Mouse (Mus musculus) kidney, adult 8-10 months (tissue): ENCODE data around the gene Tubd1.

ENCODE experiments used
- DNase-seq, 2 experiments: peaks; one replicate each; pipeline ENCODE4 v3.0.0; 2022

Tubd1 gene

DNA sequence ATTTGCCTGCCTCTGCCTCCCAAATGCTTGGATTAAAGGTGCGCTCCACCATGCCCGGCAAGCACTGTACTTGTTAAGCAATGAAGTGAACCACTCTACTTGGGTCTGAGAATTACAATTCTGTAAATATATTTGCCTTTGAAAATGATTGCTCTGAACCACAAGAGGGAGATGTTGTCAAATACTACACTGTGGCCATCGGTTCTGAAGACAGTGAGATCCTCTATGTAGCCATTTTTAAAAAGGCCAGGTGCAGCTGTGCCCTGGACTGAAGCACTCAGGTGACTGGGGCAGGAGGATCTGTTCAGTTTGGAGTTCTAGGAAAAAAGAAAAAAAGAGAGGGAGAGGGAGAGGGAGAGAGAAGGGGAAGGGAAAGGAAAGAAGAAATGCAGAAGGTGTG is 23.6 kb downstream of the Tubd1 start:
- no peak for DNase-seq

DNA sequence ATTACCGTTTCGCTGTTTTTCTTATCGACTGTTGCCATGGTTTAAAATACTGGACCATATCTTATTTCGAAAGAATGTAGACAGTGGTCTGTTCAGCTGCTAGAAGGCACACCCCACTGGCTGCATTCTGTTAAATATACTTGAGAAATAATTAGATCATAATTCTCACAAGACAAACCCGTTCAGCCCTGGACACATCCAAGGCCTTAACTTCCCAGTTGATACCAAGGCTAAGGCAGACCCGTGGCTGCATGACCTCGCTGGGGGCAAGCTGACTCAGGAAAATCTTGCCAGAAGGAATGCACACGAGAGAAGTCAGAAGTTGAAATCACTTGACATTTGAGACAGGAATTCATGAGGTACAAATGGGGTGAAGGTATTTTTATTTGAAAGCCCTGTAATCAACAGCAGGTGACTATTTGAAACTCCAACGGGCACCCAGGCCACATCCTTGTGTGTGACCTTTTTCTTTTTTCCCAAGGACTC is 25.5 kb downstream of the Tubd1 start:
- peak in 1 of 2 experiments; percentile 50 for DNase-seq

DNA sequence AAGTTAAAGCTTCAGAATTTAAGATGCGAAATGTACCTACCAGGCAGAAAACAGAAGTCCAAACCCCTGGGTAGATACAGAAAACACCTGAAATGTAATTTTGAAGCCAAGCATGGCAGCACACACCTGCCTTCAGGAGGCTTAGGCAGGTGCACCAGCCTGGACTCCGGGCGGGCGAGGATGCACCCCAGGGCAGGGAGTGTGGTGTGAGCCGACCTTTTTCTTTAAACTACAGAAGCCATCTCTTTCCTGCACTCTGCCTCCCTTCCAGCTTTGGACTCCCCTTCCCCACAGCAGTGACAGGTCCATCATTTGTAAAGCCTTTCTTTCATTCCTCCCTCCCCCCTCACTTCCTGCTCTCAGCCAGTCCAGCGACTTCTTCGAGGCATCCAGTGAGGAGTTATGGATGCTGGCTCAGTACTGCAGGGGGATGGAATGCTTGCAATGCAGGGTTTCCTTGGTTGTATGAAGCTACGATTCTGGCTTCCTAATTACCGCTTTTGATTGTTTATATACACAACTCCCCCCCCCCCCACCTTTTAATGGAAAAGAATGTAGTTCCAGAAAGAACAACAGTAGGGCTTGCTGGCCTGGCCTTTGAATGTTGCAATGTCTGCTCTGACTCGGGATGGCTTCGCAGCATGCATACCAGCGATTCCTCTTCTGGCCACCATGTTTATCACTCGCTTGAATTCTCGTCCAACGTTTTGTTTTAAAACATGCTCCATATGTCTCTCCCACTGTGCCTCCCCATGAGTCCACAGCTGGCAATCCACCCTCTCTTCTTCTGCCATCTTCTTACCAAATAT is 26.5 kb downstream of the Tubd1 start:
- no peak for DNase-seq

GRCm38 (mm10) chr11:86571871-86572270 is 27.1 kb downstream of the Tubd1 start:
- no peak for DNase-seq

DNA sequence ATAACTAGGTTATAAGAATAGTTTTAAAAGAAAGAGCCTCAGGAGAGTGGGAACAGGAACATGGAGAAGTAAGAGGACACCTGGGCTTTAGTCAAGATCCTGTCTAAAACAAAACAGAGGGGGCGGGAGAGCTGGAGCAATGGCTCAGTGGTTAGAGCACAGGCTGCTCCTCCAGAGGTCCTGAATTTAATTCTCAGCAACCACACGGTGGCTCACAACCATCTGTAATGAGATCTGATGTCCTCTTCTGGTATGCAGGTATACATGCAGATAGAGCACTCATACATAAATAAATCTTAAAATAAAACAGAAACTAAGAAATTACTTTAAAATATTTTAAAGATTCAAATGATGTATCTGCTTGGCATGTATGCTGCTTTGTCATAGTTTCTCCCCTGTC is 27.8 kb downstream of the Tubd1 start:
- DNase-seq, result no peak

DNA sequence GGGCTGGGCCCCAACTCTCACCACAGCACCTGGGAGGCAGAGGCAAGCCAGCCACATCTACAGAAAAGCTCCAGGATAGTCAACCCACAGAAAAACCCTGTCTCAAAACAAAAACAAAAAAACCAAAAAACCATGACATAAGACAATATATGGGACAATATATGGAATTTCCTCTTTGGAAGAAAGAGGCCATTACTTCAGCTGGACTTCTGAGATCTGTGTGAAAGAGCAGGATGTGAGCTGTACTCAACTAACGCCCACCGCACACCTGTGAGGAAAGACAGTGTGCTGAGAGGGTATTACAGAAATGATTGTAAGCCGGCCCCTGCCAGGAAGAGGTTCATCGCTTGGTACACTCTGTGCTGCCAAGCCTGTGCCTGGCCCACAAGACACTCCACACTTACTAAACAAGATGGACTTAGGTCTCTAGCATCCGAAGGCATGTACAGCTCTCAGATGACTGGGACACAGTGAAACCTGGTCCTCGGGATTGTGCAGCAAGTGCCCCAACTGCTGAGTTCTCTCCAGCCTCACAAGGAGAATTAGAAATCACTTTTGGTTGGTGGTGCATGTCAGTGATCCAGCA is 28.9 kb downstream of the Tubd1 start:
- DNase-seq, result peak in 1 of 2 experiments; percentile 71

DNA sequence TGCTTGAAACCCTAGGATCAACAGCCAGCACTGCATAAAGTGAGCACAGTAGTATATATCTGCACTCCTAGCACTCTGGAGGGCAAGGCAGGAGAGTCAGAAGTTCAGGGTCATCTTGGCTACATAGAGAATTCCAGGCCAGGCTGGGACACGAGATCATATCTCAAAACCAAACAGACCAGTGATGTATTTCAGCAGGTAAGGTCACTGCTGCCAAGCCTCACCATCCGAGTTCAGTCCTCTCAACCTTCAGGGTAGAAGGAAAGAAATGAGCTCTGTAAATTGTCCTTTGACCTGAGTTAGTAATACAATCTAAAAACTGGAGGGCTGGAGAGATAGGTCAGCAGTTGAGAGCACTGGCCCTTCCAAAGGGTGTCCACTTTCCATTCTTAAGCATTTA is 29.6 kb downstream of the Tubd1 start:
- DNase-seq, result no peak

GRCm38 (mm10) chr11:86575632-86576378 is 31.0 kb downstream of the Tubd1 start:
- DNase-seq, result no peak

- peak; percentile 43 to 49 for DNase-seq
These were observed 32.4 kb downstream of the Tubd1 start for GRCm38 (mm10) chr11:86577231-86577630.

DNA sequence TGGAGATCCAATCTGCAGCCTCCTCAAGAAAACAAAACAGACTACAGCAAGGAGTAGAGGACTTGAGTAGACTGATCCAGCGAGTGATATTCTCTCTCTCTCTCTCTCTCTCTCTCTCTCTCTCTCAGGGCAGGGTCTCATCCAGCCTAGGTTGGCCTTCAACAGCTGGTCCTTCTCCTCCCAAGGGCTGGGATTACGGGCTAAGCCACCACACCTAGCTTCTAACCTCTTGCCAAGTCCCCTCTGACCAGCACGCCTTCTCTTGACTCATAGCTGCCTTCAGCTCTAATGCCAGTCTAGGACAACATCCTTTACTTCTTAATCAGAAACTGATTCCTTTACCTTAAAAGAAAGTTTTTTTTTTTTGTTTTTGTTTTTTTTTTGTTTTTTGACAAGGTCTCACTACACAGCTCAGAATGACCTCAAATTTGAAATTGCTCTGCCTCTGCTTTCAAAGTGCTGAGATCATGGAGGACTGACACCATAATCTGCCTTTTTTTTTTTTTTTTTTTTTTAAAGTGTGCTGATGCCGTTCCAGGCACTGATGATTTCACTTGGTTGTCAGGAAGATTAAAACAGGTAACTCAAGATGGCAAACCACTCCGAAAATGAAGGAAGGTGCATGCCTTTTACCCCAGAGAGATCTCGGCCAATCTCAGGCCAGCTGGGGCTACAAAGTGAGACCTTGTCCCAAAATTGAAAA is 33.5 kb downstream of the Tubd1 start:
- DNase-seq, result no peak

DNA sequence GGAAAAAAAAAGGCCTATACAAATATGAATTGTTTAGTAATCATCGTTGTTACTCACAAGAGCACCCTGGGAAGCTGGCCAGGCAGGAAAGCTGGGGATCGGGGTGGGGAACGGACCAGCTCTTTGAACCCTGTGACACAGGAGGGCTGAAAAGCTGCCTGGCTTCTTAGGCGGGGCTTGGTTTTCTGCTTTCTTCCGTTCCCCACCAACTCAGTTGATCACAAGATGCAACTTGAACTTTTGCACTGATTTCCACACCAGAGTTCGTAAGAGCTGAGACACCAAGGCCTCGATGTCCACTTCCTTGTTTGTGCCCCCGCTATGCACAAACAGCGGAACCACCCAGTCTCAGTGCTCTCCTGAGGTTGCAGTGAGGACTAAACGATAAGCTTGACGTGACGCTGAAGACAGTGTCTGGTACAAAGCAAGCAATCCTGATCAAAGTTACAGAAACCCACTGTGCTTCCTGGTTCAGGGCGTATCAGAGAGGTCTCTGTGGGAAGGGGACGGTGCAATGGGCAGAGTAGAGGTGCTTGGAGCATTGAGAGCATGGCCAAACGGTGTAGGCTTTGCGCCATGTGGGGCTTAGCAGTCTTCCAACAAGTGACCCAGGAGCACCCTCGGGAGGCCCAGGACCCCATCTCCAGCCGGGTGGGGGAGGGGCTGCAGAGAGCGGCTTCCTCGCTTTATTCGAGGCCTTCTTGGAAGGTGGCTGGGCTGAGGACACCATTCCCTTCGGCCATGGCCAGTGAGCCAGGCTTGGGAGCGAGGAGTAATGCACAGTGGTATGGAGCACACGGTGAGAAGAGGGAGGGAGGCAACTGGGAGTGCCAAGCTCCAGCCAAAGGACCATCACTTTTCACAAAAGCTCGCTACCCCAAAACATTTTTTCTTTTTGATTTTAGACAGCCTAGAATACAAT is 34.3 kb downstream of the Tubd1 start:
- peak; percentile 71 to 75 for DNase-seq

DNA sequence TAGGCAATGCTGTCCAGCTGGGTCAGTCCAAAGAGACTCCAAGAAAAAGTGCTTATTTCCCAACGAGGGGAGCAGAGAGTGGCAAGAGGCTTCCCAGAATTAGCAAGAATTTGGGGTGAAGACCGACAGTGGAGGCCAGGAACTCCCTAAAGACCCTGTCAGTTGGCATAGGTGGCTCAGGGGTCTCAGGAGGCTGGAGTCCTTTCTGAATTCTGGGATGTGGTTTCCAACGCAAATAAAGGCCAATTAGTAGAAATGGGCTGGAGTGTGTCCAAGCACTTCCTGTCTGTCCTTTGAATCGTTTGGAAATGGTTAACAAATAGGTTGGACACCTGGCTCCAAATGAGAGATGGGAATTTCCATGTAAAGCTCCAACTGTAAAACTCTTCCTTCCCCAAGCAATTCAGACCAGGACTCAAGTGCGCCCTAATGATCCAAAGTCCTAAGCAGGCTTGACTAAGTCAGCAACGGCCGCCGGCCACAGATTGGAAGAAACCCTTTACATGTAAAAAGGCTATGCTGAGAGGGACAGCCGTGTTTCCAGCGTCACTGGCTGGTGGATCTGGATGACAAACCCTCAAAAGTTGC is 35.0 kb downstream of the Tubd1 start:
- DNase-seq, result peak; percentile 63 to 68

DNA sequence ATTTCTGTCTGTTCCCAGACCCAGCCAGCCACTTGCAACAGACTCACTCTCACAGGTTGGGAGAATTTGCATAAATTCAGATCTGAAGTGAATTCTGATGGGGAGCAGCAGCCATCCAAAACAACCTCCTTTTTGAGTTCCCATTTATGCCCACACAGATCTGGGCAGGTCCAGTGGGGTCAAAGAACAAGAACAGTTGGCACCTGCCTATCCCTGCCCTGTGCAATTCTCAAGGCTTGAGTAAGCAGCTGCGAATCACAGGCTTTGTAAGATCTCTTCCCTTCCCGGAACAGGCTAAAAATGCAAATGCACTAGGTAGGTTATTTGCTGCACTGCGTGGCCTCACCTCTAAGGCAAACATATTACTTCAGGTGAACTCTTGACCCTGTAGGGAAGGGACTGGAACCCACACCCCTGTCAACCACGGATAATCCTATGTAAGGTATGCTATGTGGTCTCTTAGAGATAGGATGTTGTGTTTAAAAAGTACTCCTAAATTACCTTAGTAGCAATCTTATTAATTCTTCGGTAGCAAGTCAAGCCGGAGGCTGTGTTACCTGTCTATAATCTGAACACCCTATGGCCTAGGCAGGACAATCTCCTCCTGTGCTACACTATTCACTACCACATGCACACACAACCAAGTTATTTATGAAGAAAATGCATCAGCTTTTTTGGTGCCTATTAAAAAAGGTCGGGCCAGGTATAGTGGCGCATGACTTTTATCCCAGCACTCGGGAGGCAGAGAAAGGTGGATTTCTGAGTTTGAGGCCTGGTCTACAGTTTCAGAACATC is 35.7 kb downstream of the Tubd1 start:
- DNase-seq, result peak; percentile 80 to 86

- DNase-seq, result peak; percentile 73 to 76
These were observed 36.5 kb downstream of the Tubd1 start for GRCm38 (mm10) chr11:86581250-86581753.

GRCm38 (mm10) chr11:86581943-86582542 is 37.3 kb downstream of the Tubd1 start:
- DNase-seq, result no peak

DNA sequence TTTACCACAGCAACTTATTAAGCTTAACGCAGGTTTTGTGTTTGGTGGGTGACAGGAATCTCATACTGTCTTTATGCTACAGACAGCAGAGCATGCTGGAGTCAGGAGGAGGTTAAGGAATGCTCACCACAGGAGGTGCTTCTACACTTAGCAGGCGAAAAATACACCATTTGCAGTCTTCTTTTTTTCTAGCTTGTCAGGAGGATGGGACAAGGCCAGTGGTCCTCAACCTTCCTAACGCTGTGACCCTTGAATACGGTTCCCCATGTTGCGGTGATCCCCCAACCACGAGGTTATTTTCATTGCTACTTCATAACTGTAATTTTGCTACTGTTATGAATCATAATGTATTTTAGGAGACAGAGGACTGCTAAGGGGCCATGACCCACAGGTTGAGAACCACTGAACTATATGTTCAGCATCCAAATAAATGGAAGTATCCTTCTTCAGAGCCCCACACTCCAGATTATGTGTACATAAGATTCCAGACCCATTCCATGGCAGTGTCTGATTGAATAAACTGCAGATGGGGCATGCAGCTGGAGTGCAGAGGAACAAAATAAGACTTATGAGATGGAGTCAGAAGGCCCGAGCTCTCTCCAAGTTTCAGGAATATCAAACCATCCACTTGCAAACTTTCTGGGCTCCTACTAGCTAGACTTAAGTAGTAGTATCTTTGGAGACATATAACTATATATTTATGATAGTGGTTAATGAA is 37.9 kb downstream of the Tubd1 start:
- DNase-seq, result no peak

- no peak for DNase-seq
These were observed 38.6 kb downstream of the Tubd1 start for GRCm38 (mm10) chr11:86583313-86583825.

GRCm38 (mm10) chr11:86583990-86584897 is 39.5 kb downstream of the Tubd1 start:
- no peak for DNase-seq
